Mouse (Mus musculus) frontal cortex, postnatal 25 days (tissue): ENCODE measurements at regions not wholly inside any gene's neighbourhood (a gene's known extent, or its start where the extent isn't known, plus 50 kb on each side); places are given as distances from the start of the nearest gene placed in this dataset.

Source experiments
- DNase-seq, 2 experiments: peaks; one replicate each; pipeline ENCODE4 v3.0.0; 2022; ENCODE audit warnings: low spot score in 2 of 2

- no peak for DNase-seq
Observed at GRCm38 (mm10) chr9:68463637-68464304, 189.8 kb upstream of the Rora start.

- DNase-seq, result no peak
Observed at GRCm38 (mm10) chr9:68466671-68467070, 186.9 kb upstream of the Rora start.

GRCm38 (mm10) chr9:68476391-68476790 lies 177.2 kb upstream of the Rora start:
- DNase-seq, result no peak

GRCm38 (mm10) chr9:68477466-68477865 lies 176.1 kb upstream of the Rora start:
- DNase-seq, result no peak

GRCm38 (mm10) chr9:68486646-68487045 lies 166.9 kb upstream of the Rora start:
- no peak for DNase-seq

GRCm38 (mm10) chr9:68491151-68491550 lies 162.4 kb upstream of the Rora start:
- no peak for DNase-seq

- DNase-seq, result no peak
Observed at GRCm38 (mm10) chr9:68521218-68521617, 132.4 kb upstream of the Rora start.

GRCm38 (mm10) chr9:68561767-68562552 lies 91.6 kb upstream of the Rora start:
- DNase-seq, result no peak

- no peak for DNase-seq
Observed at GRCm38 (mm10) chr9:68563206-68563605, 90.4 kb upstream of the Rora start.

GRCm38 (mm10) chr9:68585751-68586150 lies 67.8 kb upstream of the Rora start:
- DNase-seq, result no peak

- no peak for DNase-seq
Observed at GRCm38 (mm10) chr9:68591023-68591422, 62.6 kb upstream of the Rora start.

GRCm38 (mm10) chr9:68592976-68593375 lies 60.6 kb upstream of the Rora start:
- DNase-seq, result no peak

- DNase-seq, result no peak
Observed at GRCm38 (mm10) chr9:68594586-68594985, 59.0 kb upstream of the Rora start.
